Mouse (Mus musculus) 3134 (cell line): ENCODE data around the gene Bsg.
A peak's percentile ranks its signal among the peaks of the same experiment; 100 is the strongest.

Experiments
- DNase-seq: peaks from one replicate; pipeline ENCODE4 v3.0.0-alpha.2; 2011; ENCODE audit warnings: low spot score; ENCODE audit not compliant: insufficient read length; ENCODE audit errors: extremely low read depth

Gene Bsg

GRCm38 (mm10) chr10:79704065-79704969 is at the start of gene Bsg:
Gene Bsg, plus strand, starts transcription at chr10:79704491.
- DNase-seq = peak; percentile 99

GRCm38 (mm10) chr10:79654946-79655395 is 49.3 kb upstream of the Bsg start:
- no peak for DNase-seq

- no peak for DNase-seq
Observed at GRCm38 (mm10) chr10:79658829-79659228, 45.5 kb upstream of the Bsg start.

- no peak for DNase-seq
Observed at GRCm38 (mm10) chr10:79660298-79660697, 44.0 kb upstream of the Bsg start.

GRCm38 (mm10) chr10:79661861-79662260 is 42.4 kb upstream of the Bsg start:
- no peak for DNase-seq

- peak; percentile 61 for DNase-seq
Observed at GRCm38 (mm10) chr10:79664131-79664665, 40.1 kb upstream of the Bsg start, which contains the start of gene Madcam1. Gene Madcam1, plus strand, starts transcription at chr10:79664559.

GRCm38 (mm10) chr10:79665051-79665450 is 39.2 kb upstream of the Bsg start:
- no peak for DNase-seq

GRCm38 (mm10) chr10:79666493-79666892 is 37.8 kb upstream of the Bsg start:
- DNase-seq = no peak

GRCm38 (mm10) chr10:79668076-79668475 is 36.2 kb upstream of the Bsg start:
- DNase-seq = no peak

- DNase-seq = peak; percentile 90
Observed at GRCm38 (mm10) chr10:79668771-79669575, 35.3 kb upstream of the Bsg start, which contains the start of gene Tpgs1. Gene Tpgs1, plus strand, starts transcription at chr10:79669369.

- peak; percentile 81 for DNase-seq
Observed at GRCm38 (mm10) chr10:79669576-79670057, 34.7 kb upstream of the Bsg start.

- DNase-seq = no peak
Observed at GRCm38 (mm10) chr10:79670071-79670888, 34.0 kb upstream of the Bsg start.

GRCm38 (mm10) chr10:79671396-79672087 is 32.7 kb upstream of the Bsg start:
- no peak for DNase-seq

- DNase-seq = no peak
Observed at GRCm38 (mm10) chr10:79672088-79672455, 32.2 kb upstream of the Bsg start.

GRCm38 (mm10) chr10:79673054-79673453 is 31.2 kb upstream of the Bsg start:
- no peak for DNase-seq

- DNase-seq = no peak
Observed at GRCm38 (mm10) chr10:79675346-79676035, 28.8 kb upstream of the Bsg start.

GRCm38 (mm10) chr10:79680606-79681495 is 23.4 kb upstream of the Bsg start:
- DNase-seq = no peak
